Mouse (Mus musculus) CD4-positive, CD25-positive, alpha-beta regulatory T cell, adult 9 weeks (primary cell): ENCODE results near the gene Ssmem1. TPM values are rescaled to one million over a fixed set of nuclear protein-coding genes. Genes with fewer than 3 reads are reported as not detected.

Source experiments
- polyA plus RNA-seq: library from polyadenylated mRNA; unstranded; fragments of 100-300 nt; shearing (Covaris generic); gene quantifications from one replicate; pipeline ENCODE4 v1.2.1, GENCODE M21; 2017

Gene Ssmem1
- not detected for polyA plus RNA-seq

GRCm38 (mm10) chr6:30509265-30510239 lies at the start of gene Ssmem1, which contains the start of gene Tmem209:
TSS of gene Ssmem1 (plus strand) at chr6:30509849.
TSS of gene Tmem209 (minus strand) at chr6:30509783.

GRCm38 (mm10) chr6:30541009-30541799 lies 31.6 kb downstream of the Ssmem1 start, which contains the start of gene Cpa2:
TSS of gene Cpa2 (plus strand) at chr6:30541582.

GRCm38 (mm10) chr6:30568069-30568468 lies 58.4 kb downstream of the Ssmem1 start, which contains the start of gene Cpa4:
TSS of gene Cpa4 (plus strand) at chr6:30568369.

Other genes with a start within 250 kb of the Ssmem1 start
- 62.7 TPM for gene Ube2h, start 205.3 kb upstream of the Ssmem1 start, polyA plus RNA-seq
- gene Zc3hc1, start 118.8 kb upstream of the Ssmem1 start, polyA plus RNA-seq, result 44.5 TPM
- gene Klhdc10, start 108.0 kb upstream of the Ssmem1 start, polyA plus RNA-seq, result 2.3 TPM
- gene Tmem209, start 66 bp upstream of the Ssmem1 start, polyA plus RNA-seq, result 76.6 TPM
- not detected for gene Cpa2, start 31.7 kb downstream of the Ssmem1 start, polyA plus RNA-seq
- gene Cpa4, start 58.5 kb downstream of the Ssmem1 start, polyA plus RNA-seq, result not detected
- not detected for gene Cpa5, start 101.2 kb downstream of the Ssmem1 start, polyA plus RNA-seq
- not detected for gene Cpa1, start 129.4 kb downstream of the Ssmem1 start, polyA plus RNA-seq
- 13.4 TPM for gene Cep41, start 183.9 kb downstream of the Ssmem1 start, polyA plus RNA-seq
- 1.1 TPM for gene Mest, start 213.7 kb downstream of the Ssmem1 start, polyA plus RNA-seq